Mouse (Mus musculus) thymus, adult 18-20 months (tissue): ENCODE results near the gene Gm49601.

Experiments used
- DNase-seq, 2 experiments: peaks; one replicate each; pipeline ENCODE4 v3.0.0; 2022; ENCODE audit warnings: mixed read lengths in 2 of 2

Gm49601 gene

GRCm38 (mm10) chr16:18580389-18580788 is 45.8 kb downstream of the Gm49601 start:
- no peak for DNase-seq

- DNase-seq = no peak
Observed at GRCm38 (mm10) chr16:18577599-18578160, 48.5 kb downstream of the Gm49601 start.

- DNase-seq = no peak
Observed at GRCm38 (mm10) chr16:18577071-18577470, 49.2 kb downstream of the Gm49601 start.

- no peak for DNase-seq
Observed at GRCm38 (mm10) chr16:18574196-18574595, 52.0 kb downstream of the Gm49601 start.
